Mouse (Mus musculus): ENCODE data around the gene Prx.

DNA sequence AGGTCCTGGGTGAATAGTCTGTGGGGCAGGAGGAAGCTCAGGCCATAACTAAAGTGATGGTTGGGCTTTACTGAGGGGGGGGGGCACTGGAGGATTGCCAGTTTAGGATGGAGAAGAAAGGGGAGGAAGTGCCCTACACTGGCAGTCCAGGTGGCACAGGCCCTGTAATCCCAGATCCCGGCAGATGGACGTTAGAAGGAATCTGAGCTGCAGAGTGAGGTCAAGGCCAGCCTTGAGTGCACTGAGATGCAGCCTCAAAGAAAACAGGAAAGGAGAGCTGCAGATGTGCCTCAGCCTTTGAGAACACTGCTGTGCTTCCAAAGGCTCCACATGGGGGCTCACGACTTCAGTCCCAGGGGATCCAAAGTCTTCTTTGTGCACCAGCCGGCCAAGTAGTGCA is 31.5 kb upstream of the Prx start:
- TF ChIP-seq POLR2A (IDR thresholded peaks at IDR 0.05; ENCODE audit: low read depth, low read length) (no peak), CTCF (IDR thresholded peaks at IDR 0.05; ENCODE audit: borderline replicate concordance, insufficient read depth, low read length) (no peak)
